Mouse (Mus musculus) midbrain, embryonic 15.5 days (tissue): Measurements from ENCODE around the gene Itga7. TPM values are rescaled to one million over a fixed set of nuclear protein-coding genes. Genes with fewer than 3 reads are reported as not detected.

Source experiments
- ATAC-seq: fragments of 200-750 bp; cut with Nextera tagmentation; replicated peaks from 2 replicates; pipeline ENCODE4 v1.8.0; 2017; ENCODE audit warnings: moderate TSS enrichment
- H3K27ac ChIP-seq: fragments of 300-500 bp; sonication (generic); 2 replicates; pipeline ENCODE4 v1.5.1; 2015; ENCODE audit warnings: mild to moderate bottlenecking, inconsistent platforms
- H3K27me3 ChIP-seq: fragments of 300-500 bp; sonication (generic); replicated peaks from 2 replicates; pipeline ENCODE4 v1.6.1; 2015; ENCODE audit warnings: inconsistent platforms
- H3K36me3 ChIP-seq: fragments of 300-500 bp; sonication (generic); replicated peaks from 2 replicates; pipeline ENCODE4 v1.6.1; 2015; ENCODE audit warnings: inconsistent platforms
- H3K4me1 ChIP-seq: fragments of 300-500 bp; sonication (generic); 2 replicates; pipeline ENCODE4 v1.6.1; 2015; ENCODE audit warnings: inconsistent platforms
- H3K4me2 ChIP-seq: fragments of 300-500 bp; sonication (generic); 2 replicates; pipeline ENCODE4 v1.6.1; 2015; ENCODE audit warnings: inconsistent platforms, mild to moderate bottlenecking, moderate library complexity
- H3K4me3 ChIP-seq: fragments of 300-500 bp; sonication (generic); 2 replicates; pipeline ENCODE4 v1.5.1; 2015; ENCODE audit warnings: mild to moderate bottlenecking, inconsistent platforms
- H3K9ac ChIP-seq: fragments of 300-500 bp; sonication (generic); 2 replicates; pipeline ENCODE4 v1.6.1; 2015; ENCODE audit warnings: mild to moderate bottlenecking, inconsistent platforms
- H3K9me3 ChIP-seq: fragments of 300-500 bp; sonication (generic); 2 replicates; pipeline ENCODE4 v1.6.1; 2016; ENCODE audit warnings: inconsistent platforms
- WGBS: fragments of 180-500 bp; shearing (Covaris S2); methylation state at CpG from one replicate; pipeline ENCODE4 v1.1.7; 2015; ENCODE audit warnings: mixed read lengths; 5-methylcytosine and 5-hydroxymethylcytosine counted together
- polyA plus RNA-seq: library from polyadenylated mRNA; unstranded; fragments of >200 nt; fragmentation: Nextera tagmentation; extraction: Ambion mirVana; gene quantifications from 2 replicates; pipeline ENCODE4 v1.2.1, GENCODE M21; 2015

The Itga7 gene
- polyA plus RNA-seq, 1 experiment from 2014 or later: 5.1 TPM

DNA sequence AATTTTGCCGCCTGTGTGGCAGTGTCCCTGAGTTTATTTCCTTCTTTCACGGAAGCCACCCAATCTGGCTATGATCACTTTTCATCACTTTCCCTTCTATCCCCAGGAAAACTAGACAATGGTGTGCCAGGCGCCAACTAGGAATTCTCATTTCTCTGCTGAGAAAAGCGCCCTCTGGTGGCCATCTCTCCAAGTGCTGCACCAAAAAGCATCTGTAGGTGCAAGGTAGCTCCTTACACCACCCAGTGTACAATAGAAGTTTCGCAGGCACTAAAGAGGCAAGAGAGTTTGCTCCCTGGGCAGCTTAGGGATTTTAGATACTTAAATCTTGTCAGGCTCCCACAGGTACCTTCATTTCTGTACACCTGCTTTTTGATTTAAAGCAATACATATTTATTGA, 20.4 kb upstream of the Itga7 start:
- peak; percentile 32; the same call in 1 of the 2 replicates for ATAC-seq
- no peak overlapping the region for H3K4me3 ChIP-seq
- H3K9ac ChIP-seq: no peak overlapping the region
- peaks cover 23% of the 10 kb centered on the region for H3K4me1 ChIP-seq
- H3K4me2 ChIP-seq: no peak overlapping the region
- 7% methylated on average over 5 of the region's 5 CpGs for WGBS
- H3K9me3 ChIP-seq: no peaks in the 10 kb centered on the region
- H3K27ac ChIP-seq: no peak overlapping the region
- no peaks in the 10 kb centered on the region for H3K27me3 ChIP-seq
- no peaks in the 10 kb centered on the region for H3K36me3 ChIP-seq

DNA sequence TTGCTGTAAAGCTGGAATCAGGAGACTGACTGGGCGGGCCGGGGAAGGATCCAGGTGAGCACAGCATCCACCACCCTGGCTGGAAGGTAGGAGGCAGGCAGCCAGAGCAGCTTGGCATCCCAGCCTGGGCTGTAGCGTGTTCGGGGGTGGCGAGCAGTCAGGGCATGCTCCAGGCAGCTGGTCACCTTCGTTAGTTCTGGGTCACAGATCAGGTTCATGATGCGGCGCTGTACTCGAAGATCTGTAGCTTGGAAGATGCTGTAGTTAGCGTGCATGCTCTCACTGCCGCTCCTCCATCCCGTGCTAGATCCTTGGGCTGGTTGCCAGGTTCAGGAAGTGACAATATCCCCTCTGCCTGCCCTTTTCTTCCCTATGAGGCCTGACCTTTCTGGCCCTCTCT, 19.9 kb upstream of the Itga7 start:
- Histone ChIP-seq H3K36me3 (no peaks in the 10 kb centered on the region), H3K9ac (no peak overlapping the region), H3K9me3 (no peaks in the 10 kb centered on the region), H3K4me1 (peaks cover 23% of the 10 kb centered on the region), H3K4me3 (no peak overlapping the region), H3K27ac (no peak overlapping the region), H3K27me3 (no peaks in the 10 kb centered on the region), H3K4me2 (no peak overlapping the region)
- no peak for ATAC-seq
- 83% methylated on average over 12 of the region's 12 CpGs for WGBS

- WGBS: 91% methylated on average over 2 of the region's 2 CpGs
- no peak for ATAC-seq
- Histone ChIP-seq H3K4me3 (no peak overlapping the region), H3K4me1 (peaks cover 10% of the 10 kb centered on the region; the same call in 1 of the 2 replicates), H3K27ac (no peak overlapping the region), H3K9ac (no peak overlapping the region), H3K36me3 (no peaks in the 10 kb centered on the region), H3K4me2 (no peak overlapping the region), H3K9me3 (no peaks in the 10 kb centered on the region), H3K27me3 (no peaks in the 10 kb centered on the region)
These were observed 18.1 kb upstream of the Itga7 start for GRCm38 (mm10) chr10:128915550-128915949.

DNA sequence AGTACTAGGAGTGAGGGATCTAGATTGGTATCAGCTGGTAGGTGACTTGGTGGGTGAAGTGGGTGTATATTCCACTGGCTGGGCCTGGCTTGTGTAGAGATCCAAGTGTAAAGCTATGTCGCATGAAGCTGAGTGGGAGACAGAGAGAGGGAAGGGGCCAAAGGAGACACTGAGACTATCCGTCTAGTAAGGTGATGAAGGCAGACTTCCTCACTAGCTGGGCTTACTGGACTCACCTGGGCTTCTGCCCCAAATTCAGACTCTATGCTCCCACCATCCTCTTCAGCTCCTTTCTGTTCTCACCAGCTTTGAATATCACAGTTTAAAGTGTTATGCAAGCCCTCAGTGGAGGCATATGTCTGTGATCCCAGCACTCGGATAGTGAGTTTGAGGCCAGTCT, 17.0 kb upstream of the Itga7 start:
- 91% methylated on average over 3 of the region's 3 CpGs for WGBS
- no peak for ATAC-seq
- Histone ChIP-seq H3K4me2 (no peak overlapping the region), H3K36me3 (no peaks in the 10 kb centered on the region), H3K4me3 (no peak overlapping the region), H3K4me1 (peaks cover 4% of the 10 kb centered on the region), H3K9ac (no peak overlapping the region), H3K27ac (no peak overlapping the region), H3K27me3 (no peaks in the 10 kb centered on the region), H3K9me3 (no peaks in the 10 kb centered on the region)

- no peak overlapping the region for H3K9ac ChIP-seq
- no peaks in the 10 kb centered on the region for H3K9me3 ChIP-seq
- ATAC-seq: no peak
- no peaks in the 10 kb centered on the region for H3K27me3 ChIP-seq
- H3K4me1 ChIP-seq: peaks cover 11% of the 10 kb centered on the region
- H3K27ac ChIP-seq: no peak overlapping the region
- no peak overlapping the region for H3K4me2 ChIP-seq
- no peak overlapping the region for H3K4me3 ChIP-seq
- H3K36me3 ChIP-seq: no peaks in the 10 kb centered on the region
- 92% methylated on average over 6 of the region's 6 CpGs for WGBS
These were observed 16.2 kb upstream of the Itga7 start for GRCm38 (mm10) chr10:128917400-128917799.

GRCm38 (mm10) chr10:128918246-128918645, 15.4 kb upstream of the Itga7 start:
- Histone ChIP-seq H3K27ac (no peak overlapping the region), H3K27me3 (no peaks in the 10 kb centered on the region), H3K9me3 (no peaks in the 10 kb centered on the region), H3K9ac (no peak overlapping the region), H3K4me2 (no peak overlapping the region), H3K4me1 (peaks cover 13% of the 10 kb centered on the region), H3K4me3 (no peak overlapping the region), H3K36me3 (no peaks in the 10 kb centered on the region)
- ATAC-seq: no peak
- 62% methylated on average over 7 of the region's 7 CpGs for WGBS

DNA sequence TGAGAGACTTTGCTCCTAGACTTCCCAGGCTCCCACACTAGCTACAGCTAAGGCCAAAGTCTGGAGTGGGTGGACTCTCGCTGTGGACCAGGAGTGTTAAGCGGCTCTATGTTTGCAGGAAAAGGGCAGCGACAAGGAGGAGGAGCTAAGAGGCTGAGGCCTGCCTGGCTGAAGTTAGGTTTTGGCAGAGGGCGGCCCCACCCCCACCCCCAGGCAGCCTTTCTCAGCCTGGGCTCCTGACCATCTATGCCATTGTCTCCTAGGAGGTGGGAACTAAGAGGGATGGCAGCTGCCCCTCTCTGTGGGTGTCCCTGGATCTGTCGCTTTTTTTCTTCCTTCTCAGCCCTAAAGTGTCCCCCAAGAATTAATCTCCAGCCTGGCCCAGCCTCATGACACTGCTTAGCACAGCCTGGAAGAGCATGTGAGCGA, 14.4 kb upstream of the Itga7 start:
- peak overlapping the region; percentile 60 for H3K27ac ChIP-seq
- H3K9me3 ChIP-seq: no peaks in the 10 kb centered on the region
- H3K4me2 ChIP-seq: no peak overlapping the region
- no peaks in the 10 kb centered on the region for H3K36me3 ChIP-seq
- no peak overlapping the region for H3K9ac ChIP-seq
- H3K4me1 ChIP-seq: peaks cover 21% of the 10 kb centered on the region
- no peaks in the 10 kb centered on the region for H3K27me3 ChIP-seq
- WGBS: 5% methylated on average over 6 of the region's 6 CpGs
- no peak overlapping the region for H3K4me3 ChIP-seq
- ATAC-seq: no peak

DNA sequence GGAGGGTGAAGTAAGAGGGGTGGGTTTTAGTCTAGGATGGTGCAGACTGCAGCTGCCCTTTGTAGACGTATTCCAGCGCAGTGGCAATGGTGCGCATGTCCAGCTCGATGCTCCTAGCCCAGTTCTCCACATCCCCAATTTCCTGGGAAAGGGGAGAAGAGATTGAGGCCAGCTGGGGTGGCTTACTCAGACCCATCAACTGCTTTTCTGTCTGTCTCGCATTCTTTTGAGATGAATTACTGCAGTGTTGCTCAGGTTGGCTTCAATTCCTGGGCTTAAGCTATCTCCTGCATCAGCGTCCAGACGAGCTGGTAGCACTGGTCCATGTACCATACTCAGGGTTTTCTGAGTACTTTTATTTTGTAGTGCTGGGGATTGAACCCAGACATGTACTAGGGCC, 13.7 kb upstream of the Itga7 start:
- no peak overlapping the region for H3K9ac ChIP-seq
- no peak for ATAC-seq
- no peak overlapping the region for H3K4me2 ChIP-seq
- no peaks in the 10 kb centered on the region for H3K9me3 ChIP-seq
- WGBS: 77% methylated on average over 7 of the region's 7 CpGs
- H3K4me1 ChIP-seq: peaks cover 22% of the 10 kb centered on the region
- no peaks in the 10 kb centered on the region for H3K36me3 ChIP-seq
- H3K27ac ChIP-seq: 0 out of 2 replicates have a peak overlapping the region, but pooled peaks have one; percentile 38
- H3K4me3 ChIP-seq: no peak overlapping the region
- H3K27me3 ChIP-seq: no peaks in the 10 kb centered on the region

- Histone ChIP-seq H3K36me3 (no peaks in the 10 kb centered on the region), H3K9me3 (no peaks in the 10 kb centered on the region), H3K27ac (0 out of 2 replicates have a peak overlapping the region, but pooled peaks have one; percentile 38), H3K4me3 (no peak overlapping the region), H3K27me3 (no peaks in the 10 kb centered on the region), H3K9ac (no peak overlapping the region), H3K4me2 (no peak overlapping the region), H3K4me1 (peaks cover 22% of the 10 kb centered on the region)
- 83% methylated on average over 3 of the region's 3 CpGs for WGBS
- ATAC-seq: no peak
These were observed 12.9 kb upstream of the Itga7 start for GRCm38 (mm10) chr10:128920736-128921161.

DNA sequence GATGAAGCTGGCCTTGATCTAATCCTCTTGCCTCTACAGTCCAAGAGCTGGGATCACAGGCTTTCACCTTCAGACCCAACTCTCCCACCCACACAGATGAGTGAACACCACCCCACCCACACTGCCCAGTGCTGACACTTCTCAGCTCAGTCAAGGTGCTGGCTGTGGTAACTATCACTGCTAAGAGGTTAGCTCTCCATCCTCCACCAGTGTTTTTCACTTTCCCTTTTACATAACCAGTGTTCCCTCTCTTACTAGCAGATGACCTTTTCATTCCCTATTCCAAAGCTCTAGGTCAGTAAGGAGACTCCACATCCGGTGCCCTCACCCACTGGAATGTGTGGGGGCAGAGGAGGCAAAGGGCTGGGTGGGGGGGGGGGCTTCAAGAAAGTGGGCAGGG, 12.4 kb upstream of the Itga7 start:
- Histone ChIP-seq H3K4me2 (no peak overlapping the region), H3K36me3 (no peaks in the 10 kb centered on the region), H3K9ac (no peak overlapping the region), H3K9me3 (no peaks in the 10 kb centered on the region), H3K4me3 (no peak overlapping the region), H3K27me3 (no peaks in the 10 kb centered on the region), H3K27ac (no peak overlapping the region), H3K4me1 (peaks cover 22% of the 10 kb centered on the region)
- 63% methylated on average over 1 of the region's 1 CpGs for WGBS
- ATAC-seq: no peak

DNA sequence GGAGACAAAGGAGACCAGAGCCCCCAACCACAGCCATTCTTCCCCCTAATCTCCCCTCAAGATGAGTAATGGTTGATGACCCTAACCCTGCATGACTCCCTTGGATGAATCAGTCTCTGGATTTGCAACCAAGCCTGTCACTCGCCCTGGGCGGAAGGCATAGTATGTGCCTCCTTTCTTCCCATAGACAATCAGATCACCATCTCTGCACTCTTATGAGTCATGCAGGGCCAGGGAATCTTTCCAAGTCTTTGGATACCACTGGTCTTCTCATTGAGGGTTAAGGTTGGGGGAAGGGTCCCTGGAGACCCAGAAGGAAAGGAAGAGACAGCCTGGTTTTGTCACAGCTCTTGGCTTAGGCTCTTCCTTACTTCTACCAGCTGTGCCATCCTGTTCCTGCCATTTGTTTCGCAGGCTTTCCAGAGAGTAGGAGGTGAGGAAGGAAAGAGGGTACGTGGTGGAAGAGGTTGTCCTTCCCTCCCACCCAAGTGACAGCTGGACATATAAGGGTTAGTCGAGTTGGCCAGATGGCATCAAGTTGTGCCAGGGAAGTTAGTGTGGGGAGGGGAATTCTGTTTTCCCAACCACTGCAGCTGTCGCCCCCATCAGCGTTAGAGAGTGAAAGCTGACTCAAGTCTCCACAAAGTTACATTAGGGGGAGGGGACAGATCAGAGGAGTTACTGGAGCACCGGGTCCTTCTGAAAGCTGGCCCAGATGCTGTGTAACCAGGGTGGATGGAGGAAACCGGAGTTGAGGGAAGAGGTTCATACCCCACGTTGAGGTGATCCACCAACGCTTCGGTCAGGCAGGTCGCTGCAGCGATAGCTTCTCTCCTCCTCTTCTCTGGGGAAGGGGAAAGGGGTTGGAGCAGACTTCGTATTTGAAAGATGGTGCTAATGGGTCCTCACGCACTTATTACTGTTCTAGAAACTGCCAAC, 11.5 kb upstream of the Itga7 start:
- H3K4me3 ChIP-seq: peak overlapping the region; percentile 69
- 0 out of 2 replicates have a peak overlapping the region, but pooled peaks have one; percentile 89 for H3K9ac ChIP-seq
- peaks cover 22% of the 10 kb centered on the region for H3K4me1 ChIP-seq
- H3K36me3 ChIP-seq: no peaks in the 10 kb centered on the region
- no peaks in the 10 kb centered on the region for H3K27me3 ChIP-seq
- peak overlapping the region; percentile 71 for H3K4me2 ChIP-seq
- peak overlapping the region; percentile 92; the same call in 1 of the 2 replicates for H3K27ac ChIP-seq
- 77% methylated on average over 16 of the region's 16 CpGs for WGBS
- peak; percentile 15 for ATAC-seq
- no peaks in the 10 kb centered on the region for H3K9me3 ChIP-seq

GRCm38 (mm10) chr10:128922822-128923012, 10.9 kb upstream of the Itga7 start, which contains the start of gene Rdh5:
Rdh5 (minus strand) TSS chr10:128922888.
- no peak for ATAC-seq
- H3K4me1 ChIP-seq: peaks cover 22% of the 10 kb centered on the region

More at GRCm38 (mm10) chr10:128922822-128923012, 10.9 kb upstream of the Itga7 start, which contains the start of gene Rdh5:
- H3K9ac ChIP-seq: peak within 1 kb of the TSS; percentile 89
- H3K9me3 ChIP-seq: no peaks in the 10 kb centered on the region
- WGBS: 17% methylated on average over 1 of the region's 1 CpGs
- H3K27me3 ChIP-seq: no peaks in the 10 kb centered on the region
- peak within 1 kb of the TSS; percentile 71 for H3K4me2 ChIP-seq
- H3K36me3 ChIP-seq: no peaks in the 10 kb centered on the region
- peak within 1 kb of the TSS; percentile 69 for H3K4me3 ChIP-seq
- peak within 1 kb of the TSS; percentile 92 for H3K27ac ChIP-seq
